Mouse (Mus musculus) ovary, postnatal 10 days (tissue): ENCODE data around the gene 4930556J24Rik.
A peak's percentile ranks its signal among the peaks of the same experiment; 100 is the strongest.
"Not testable (repeated sequence)": the region's sequence is repeated elsewhere in the genome, so short reads cannot be mapped to it uniquely, and the experiment has no call there.

Experiments used
- DNase-seq: peaks from one replicate; pipeline ENCODE4 v3.0.0; 2022; ENCODE audit warnings: low spot score

The 4930556J24Rik gene

DNA sequence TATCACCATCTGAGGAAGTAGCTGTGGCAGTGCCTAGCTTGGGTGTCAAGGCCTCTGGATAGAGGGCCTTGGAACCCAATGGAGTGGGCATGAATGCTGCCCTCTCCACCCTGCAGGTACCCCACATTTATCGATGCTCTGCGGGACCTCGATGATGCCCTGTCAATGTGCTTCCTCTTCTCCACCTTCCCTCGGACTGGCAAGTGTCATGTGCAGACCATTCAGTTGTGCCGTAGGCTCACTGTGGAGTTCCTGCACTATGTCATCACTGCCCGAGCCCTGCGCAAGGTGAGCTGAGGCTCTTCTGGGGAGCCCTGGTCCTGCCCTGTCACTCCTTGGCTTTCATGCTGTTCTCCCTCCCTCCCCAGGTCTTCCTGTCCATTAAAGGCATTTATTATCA lies 3.5 kb downstream of the 4930556J24Rik start:
- DNase-seq, result no peak

- DNase-seq, result no peak
Measured at GRCm38 (mm10) chr11:3970361-3970760, 6.2 kb downstream of the 4930556J24Rik start.

GRCm38 (mm10) chr11:3969837-3970236 lies 6.7 kb downstream of the 4930556J24Rik start:
- no peak for DNase-seq

DNA sequence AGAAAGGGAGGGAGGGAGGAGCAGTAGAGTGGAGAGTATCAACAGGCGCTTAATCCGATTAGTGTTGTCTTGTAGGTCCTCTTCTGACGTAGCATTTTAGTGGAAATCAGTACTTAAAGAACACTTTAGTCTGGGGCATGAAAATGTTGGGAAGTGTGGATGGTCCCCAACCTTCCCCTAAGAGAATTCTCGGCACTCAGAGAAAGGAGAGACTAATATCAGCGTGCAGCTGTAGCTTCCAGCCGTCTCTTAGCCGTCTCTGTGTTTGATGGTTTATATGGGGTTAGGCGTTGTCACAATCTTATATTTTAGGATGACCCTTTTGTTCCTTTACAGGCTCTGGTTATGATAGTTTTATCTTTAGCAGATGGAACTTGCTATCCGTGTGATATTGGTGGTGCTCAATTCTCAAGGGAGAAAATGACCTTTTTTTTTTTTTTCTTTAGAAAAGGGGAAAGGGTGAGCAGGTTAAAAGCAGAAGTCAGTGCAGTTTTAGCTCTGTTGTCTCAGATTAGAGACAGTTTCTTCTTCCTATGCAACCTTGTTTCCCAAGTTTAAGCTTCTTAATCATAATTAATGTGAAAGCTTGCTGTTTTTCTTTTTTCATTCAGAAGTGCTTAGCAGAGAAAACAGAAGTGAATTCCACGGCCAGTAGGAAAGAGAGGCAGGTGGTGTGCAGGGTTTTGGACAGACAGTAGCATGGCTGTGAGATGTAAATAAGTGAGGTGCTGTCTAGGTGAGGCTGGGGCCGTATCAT lies 12.0 kb downstream of the 4930556J24Rik start:
- no peak for DNase-seq

DNA sequence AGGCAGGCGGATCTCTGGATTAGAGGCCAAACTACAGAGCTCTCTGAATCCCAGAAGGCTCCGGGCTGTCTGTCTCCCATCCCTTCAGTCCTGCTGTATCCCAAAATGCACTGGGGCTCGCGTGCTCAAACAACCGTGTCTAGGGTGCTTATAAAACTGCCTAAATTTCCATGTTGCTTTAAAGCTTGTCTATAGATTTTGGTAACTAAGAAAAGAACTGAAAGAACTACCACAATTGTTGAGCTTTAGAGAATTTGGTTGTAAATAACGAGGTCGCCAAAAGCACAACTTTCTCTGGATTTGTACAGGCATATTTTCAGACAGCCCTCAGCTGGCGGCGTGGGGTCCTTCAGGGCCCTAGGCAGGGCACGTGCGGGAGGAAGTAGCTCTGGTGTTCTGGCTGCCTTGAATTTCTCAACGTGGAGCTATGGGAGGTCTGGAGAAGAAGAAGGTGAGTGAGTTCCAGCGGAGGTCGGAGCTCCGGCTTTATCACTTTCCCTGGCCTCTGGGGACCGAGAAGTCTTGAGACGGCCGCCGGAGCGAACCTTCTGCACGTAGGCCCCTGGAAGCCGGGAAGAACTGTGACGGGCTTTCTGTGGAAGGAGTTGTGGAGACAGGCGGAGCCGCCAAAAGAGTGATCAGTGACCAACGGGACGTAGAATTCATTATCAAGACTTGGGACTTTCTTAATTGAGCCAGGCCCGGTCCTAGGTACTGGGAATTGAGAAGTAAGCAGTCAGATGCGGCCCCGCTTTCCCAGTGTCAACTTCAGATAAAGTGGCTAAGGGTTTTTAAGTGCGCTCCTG lies 12.8 kb downstream of the 4930556J24Rik start, which contains the start of gene Pes1:
TSS of gene Pes1 (plus strand) at position 366 of the 806 bp plus-strand sequence.
- peak; percentile 66 for DNase-seq

- DNase-seq, result no peak
Measured at GRCm38 (mm10) chr11:3963155-3963554, 13.4 kb downstream of the 4930556J24Rik start.

DNA sequence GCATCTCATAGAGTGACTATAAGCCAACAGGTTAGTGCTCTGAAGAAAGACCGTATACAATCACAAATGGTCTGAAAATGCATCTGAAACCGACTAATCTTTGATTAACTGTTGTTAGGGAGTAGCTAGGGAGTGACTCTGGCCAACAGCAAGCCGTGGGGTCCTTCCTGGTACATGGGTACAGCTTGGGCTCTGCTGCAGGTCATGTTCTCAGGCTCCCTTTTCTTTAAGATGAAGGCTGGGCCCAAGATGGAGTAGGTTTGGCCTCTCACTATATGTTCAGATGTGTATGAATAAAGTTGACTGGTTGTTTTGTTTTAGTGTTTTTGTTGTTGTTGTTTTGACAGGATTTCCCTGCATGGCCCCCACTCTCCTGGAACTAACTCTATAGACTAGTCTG lies 14.8 kb downstream of the 4930556J24Rik start:
- no peak for DNase-seq

- no peak for DNase-seq
Measured at GRCm38 (mm10) chr11:3960901-3961300, 15.7 kb downstream of the 4930556J24Rik start.

- not testable (repeated sequence) for DNase-seq
Measured at GRCm38 (mm10) chr11:3955371-3955770, 21.2 kb downstream of the 4930556J24Rik start.

- not testable (repeated sequence) for DNase-seq
Measured at GRCm38 (mm10) chr11:3954876-3955275, 21.7 kb downstream of the 4930556J24Rik start.

GRCm38 (mm10) chr11:3946386-3946785 lies 30.2 kb downstream of the 4930556J24Rik start:
- DNase-seq, result no peak

- DNase-seq, result no peak
Measured at GRCm38 (mm10) chr11:3941371-3941770, 35.2 kb downstream of the 4930556J24Rik start.

- DNase-seq, result no peak
Measured at GRCm38 (mm10) chr11:3937321-3937874, 39.2 kb downstream of the 4930556J24Rik start.

GRCm38 (mm10) chr11:3936318-3936717 lies 40.3 kb downstream of the 4930556J24Rik start:
- DNase-seq, result no peak

DNA sequence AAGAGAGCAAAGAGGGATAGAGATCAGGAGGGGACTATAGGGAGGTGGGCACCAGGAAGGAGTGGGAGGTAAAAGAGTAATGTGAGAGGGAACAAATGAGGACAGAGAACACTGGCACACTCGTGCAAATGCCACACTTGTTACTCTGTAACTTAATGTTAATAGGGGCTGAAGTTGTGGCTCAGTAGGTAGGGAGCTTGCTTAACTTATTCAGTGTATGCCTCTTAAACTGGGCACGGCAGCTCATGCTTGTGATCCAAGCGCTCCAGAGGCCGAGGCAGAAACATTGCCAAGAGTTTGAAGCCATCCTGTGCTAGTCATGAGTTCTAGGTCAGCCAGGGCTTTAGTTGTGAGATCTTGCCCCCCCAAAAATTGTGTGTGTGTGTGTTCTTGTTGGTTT lies 41.4 kb downstream of the 4930556J24Rik start:
- no peak for DNase-seq

DNA sequence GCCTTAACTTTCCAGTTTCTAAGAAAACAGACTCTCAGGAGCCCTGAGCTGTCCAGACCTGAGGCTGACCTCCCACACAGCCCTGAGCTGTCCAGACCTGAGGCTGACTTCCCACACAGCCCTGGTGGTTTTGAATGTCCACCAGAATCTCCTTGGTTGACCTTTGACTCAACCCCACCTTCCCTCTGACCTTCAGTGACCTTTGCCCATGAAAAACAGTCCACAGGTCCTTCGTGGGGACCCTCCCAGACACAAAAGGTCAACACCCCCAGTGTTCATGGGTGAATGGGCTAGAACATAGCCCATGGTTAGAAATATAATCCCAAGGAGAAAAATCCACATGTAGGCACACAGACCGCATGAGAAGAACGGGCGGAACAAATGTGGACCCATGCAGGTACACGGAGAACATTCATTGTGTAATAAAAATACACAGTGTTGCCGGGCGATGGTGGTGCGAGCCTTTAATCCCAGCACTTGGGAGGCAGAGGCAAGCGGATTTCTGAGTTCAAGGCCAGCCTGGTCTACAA lies 42.8 kb downstream of the 4930556J24Rik start:
- no peak for DNase-seq

DNA sequence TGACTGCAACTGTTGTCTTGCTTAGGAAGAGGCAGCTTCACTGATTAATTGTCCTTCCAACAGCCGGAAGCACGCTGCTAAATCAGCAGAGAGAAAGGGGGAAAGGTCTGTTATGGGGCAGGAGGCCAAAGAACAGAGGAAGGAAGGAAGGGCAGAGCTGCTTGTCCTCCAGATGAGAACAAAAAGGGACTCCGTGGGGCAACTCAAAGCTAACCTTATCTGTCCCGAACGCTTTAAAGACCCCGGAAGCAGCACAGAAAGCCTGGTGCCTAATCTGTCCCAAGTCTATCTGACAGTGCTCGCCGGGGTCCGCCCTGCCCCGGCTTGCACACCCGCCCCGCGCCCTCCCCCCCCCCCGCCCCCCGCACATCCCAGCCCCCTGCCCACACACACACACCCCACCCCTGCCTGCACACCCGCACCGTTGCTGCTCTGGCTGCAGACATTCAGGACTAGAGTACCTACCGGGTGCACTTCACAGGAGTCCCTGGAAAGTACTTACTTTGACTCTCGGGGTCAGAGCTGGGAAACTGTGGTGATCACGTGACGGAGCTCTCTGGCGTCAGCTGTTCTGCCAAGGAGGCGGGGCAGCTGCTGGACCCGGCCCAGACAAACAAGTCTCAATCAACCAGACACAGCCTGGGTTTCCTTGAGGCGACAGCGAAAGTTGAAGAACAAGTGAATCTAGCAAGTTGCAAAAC lies 44.9 kb downstream of the 4930556J24Rik start, which contains the start of gene Tcn2:
TSS of gene Tcn2 (minus strand) at position 649 of the 701 bp plus-strand sequence.
- peak; percentile 56 for DNase-seq

GRCm38 (mm10) chr11:3930931-3931330 lies 45.6 kb downstream of the 4930556J24Rik start:
- no peak for DNase-seq

GRCm38 (mm10) chr11:3930019-3930418 lies 46.6 kb downstream of the 4930556J24Rik start:
- no peak for DNase-seq

- DNase-seq, result no peak
Measured at GRCm38 (mm10) chr11:3925916-3926315, 50.7 kb downstream of the 4930556J24Rik start.

- DNase-seq, result no peak
Measured at GRCm38 (mm10) chr11:3922731-3923130, 53.8 kb downstream of the 4930556J24Rik start.

DNA sequence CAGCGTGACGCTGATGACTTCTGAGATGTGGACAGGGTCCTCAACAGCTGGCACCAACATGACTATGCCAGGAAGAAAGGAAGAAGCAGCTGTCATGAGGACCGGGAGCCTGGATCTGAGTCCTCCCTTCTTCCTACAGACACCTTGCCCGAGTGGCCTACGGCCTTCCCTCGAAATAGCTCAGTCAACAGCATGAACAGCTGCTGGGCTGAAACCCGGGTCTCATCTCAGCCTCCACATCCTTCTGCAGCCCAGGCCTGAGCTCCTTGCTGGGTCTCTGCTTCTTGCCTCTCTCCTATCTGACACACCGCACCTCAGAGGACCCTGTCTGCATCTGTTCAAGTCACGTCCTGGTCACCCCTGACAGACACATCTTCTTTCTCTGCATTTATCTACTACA lies 54.5 kb downstream of the 4930556J24Rik start:
- DNase-seq, result no peak
